Mouse (Mus musculus) urinary bladder, postnatal 14 days (tissue): Measurements from ENCODE around the gene Dpp3.

Source experiments
- DNase-seq: peaks from one replicate; pipeline ENCODE4 v3.0.0; 2021; ENCODE audit warnings: low spot score

Dpp3 gene

GRCm38 (mm10) chr19:4927904-4928531 lies at the start of gene Dpp3:
Gene Dpp3, minus strand, starts transcription at chr19:4928287.
- DNase-seq: peak; percentile 100

GRCm38 (mm10) chr19:4968236-4968635 lies 40.1 kb upstream of the Dpp3 start:
- DNase-seq: no peak

DNA sequence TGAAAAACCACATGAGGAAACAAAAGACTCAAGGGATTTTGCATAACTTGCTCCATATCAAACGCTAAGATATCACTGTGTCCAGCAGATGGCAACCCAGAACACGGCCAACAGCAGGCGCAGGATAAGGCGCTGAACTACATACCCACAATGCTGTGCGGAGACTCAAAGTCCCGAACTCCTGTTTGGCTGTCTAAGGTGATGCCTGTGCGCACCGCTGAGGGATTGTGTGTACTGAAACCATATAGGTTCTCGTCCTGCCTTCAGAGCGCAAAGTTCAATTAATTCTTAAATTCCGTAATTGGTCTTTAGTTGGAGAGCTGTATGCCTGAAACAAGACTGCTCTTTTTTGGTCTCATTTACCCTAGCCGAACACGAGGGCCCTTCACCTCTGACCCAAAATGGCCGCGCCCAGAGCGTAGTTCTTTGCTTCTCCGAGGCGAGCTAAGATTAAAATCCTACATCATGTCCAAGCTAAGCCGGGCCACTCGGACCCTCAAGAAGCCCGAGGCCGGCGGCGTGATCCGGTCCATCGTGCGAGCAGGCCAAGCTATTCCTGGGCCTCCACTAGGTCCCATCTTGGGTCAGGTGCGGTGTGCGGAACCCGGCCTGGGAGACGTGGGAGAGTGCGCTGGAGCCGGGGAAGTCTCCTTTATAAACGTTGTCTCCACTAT lies 34.0 kb upstream of the Dpp3 start, which contains the start of gene Mrpl11:
Gene Mrpl11, plus strand, starts transcription at position 220 of the 674 bp plus-strand sequence.
- DNase-seq: peak; percentile 90

GRCm38 (mm10) chr19:4948641-4949040 lies 20.6 kb upstream of the Dpp3 start:
- peak; percentile 89 for DNase-seq

- DNase-seq: no peak
These were observed 17.5 kb upstream of the Dpp3 start for GRCm38 (mm10) chr19:4945540-4945939.

DNA sequence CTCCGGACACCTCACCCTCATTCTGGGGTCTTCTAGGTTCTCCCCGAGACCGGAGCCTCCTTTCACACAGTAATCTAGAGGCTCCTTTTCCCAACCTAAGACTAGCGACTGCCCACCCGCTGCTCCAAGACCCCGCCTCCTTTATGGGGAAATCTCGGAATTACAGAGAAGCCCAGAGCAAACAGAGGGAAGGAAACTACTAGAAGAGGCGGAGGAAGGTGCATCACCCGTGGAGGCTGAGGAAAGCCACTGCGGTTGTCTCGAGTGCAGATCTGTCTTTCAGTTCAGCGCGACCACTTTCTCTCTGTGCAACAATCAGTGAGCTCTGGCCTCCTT lies 15.1 kb upstream of the Dpp3 start:
- no peak for DNase-seq

DNA sequence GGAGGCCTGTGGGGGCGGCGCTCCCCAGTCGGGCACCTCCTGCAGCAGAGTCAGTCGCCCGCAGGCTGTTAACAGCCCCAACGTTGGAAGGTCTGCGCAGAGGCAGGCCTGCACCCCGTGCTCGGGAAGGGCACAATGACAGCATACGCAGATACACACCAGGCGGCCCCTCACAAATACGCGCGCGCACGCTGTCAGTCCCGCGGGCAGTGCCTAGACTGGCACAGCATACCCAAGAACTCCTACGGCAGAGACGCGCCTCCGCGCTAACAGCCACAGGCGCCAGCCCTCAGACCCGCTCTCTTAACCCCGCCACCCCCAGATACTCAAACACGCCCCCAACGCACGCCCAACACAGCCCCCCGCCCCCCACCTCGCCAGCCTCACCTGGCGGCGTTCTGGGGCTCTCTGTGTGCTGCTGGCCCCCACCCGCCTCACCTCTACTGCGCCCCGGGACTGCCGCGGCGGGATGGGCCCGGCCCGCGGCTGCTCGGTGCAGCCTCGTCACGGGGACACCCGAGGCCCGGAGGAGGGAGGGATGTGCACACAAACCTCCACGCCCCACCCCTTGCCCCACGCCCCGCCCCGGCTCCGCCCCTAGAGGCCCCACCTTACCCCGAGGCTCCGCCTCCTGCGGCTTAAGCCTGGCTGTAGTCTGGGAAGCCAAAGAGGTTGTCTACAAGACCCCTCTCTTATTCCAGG lies 14.6 kb upstream of the Dpp3 start, which contains the start of gene Peli3:
Gene Peli3, minus strand, starts transcription at position 577 of the 702 bp plus-strand sequence.
- peak; percentile 88 for DNase-seq

DNA sequence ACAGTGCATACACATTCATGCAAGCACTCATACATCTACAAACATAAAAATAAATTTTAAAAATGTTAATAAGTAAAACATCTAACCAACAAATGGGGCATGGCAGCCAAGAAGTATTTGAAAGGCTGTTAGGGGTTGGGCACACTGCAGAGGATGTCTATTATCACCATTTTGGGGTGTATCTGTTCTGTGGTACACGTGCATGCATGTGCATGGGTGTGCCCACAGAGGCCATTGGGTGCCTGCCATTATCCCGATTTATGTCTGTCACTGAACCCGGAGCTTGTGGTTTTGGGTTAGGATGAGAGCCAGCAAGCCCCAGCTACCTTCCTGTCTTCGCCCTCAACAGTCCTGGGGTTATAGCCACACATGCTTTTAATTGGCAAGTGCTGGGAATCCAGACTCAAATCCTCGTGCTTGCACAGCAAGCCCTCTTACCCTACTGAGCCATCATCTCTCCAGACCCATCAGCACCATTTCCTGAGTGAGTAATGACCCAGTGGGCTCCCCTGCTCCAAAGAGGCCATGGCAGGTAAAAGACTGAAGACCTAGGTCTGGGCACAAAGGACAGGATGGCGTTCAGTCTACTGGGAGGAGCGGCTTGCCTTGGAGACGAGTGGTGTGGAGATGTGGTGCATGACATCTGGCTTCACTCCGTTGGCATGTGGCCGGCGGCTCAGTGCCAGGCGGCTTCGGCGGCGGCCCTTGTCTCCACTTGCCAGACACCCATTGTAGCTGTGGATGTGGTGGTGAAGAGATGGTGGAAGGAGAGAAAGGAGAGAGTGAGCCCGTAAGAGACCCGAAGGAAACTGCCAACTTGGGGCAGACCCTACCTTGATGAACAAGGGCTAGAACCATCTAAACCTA lies 9.6 kb upstream of the Dpp3 start:
- no peak for DNase-seq

DNA sequence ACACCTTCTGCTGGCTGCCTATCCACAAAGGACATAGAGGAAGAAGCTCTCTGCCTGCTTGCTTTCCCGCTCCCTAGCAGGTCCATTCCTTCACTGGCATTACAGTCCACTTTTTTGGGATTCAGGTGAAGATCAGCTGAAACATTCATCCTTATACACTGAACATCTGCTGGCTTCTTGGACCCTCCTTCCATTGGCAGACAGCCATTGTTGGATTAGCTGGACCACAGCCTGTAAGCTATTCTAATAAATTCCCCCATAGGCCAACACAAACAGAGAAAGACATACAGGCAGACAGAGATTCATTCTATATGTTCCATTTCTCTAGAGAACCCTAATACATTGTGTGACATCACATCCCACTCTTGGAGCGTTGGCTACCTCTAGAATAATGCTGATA lies 8.8 kb upstream of the Dpp3 start:
- no peak for DNase-seq

- no peak for DNase-seq
These were observed 694 bp upstream of the Dpp3 start for GRCm38 (mm10) chr19:4928781-4929180.

DNA sequence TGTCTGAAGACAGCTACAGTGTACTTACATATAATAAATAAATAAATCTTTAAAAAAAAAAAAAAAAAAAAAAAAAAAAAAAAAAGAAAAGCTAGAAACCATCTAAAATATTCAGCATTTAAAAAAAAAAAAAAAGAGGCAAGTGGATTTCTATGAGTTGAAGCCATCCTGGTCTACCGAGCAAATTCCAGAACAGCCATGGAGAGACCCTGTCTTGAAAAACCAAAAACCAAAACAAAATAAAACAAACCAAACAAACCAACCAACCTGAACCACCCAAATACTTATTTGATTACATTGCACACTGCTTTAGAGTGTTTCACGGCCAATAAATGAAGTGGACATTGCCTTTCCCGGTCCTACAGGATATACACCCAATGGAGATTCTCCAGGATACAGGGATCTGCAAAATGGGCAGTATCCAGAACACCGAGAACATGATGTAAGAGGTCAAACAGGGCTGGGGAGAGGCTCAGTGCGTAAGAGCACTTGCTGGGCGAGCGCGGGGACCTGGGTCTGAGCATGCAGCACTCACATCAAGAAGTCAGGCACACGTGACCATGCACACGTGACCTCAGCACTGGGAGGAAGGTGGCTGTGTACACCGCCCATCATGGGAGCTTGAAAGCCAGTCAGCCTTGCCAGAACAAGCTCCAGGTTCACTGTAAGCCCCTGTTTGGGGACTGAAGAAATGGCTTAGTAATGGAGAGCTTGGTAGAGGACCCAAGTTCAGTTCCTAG lies 2.8 kb downstream of the Dpp3 start:
- no peak for DNase-seq

DNA sequence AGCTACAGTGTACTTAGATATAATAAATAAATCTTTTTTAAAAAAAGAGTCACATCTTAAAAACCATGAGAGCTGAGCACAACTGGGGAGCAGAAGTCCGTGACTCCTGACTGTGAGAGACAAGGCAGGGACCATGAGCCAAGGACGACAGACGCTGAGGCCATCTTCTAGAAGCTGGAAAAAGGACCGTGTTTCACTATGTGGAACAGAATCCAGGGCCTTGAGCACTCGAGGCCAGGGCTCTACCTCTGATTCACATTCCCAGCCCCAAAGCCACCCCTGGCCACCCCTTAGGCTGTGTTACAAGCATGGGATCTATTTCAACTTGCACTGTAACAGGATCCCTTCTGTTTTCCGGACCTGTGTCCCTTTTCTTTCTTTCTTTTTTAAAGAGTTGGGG lies 8.4 kb downstream of the Dpp3 start:
- no peak for DNase-seq

GRCm38 (mm10) chr19:4916827-4917226 lies 11.3 kb downstream of the Dpp3 start:
- DNase-seq: no peak

- DNase-seq: no peak
These were observed 12.0 kb downstream of the Dpp3 start for GRCm38 (mm10) chr19:4915924-4916603.

GRCm38 (mm10) chr19:4909376-4909775 lies 18.7 kb downstream of the Dpp3 start:
- DNase-seq: no peak

DNA sequence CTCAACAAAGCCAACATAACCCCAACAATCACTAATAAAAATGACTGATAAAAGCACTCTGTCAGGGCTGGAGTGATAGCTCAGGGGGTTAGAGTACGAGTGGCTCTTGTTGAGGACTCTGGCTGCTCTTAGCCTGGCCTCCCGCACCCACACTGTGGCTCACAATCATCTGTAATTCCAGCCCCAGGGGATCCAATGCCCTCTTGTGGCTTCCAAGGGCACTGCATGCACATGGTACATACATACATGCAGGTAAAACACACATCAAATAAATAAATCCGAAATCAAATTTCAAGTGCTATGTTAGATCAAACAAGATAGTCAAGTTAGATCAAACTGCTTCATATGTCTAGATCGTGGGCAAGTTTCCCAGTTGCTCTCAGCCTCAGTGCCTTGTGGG lies 20.0 kb downstream of the Dpp3 start:
- peak; percentile 24 for DNase-seq

- peak; percentile 79 for DNase-seq
These were observed 21.9 kb downstream of the Dpp3 start, which contains the start of gene Bbs1 for GRCm38 (mm10) chr19:4905979-4906794. Gene Bbs1, minus strand, starts transcription at chr19:4906628.

- DNase-seq: no peak
These were observed 28.2 kb downstream of the Dpp3 start for GRCm38 (mm10) chr19:4899888-4900287.

DNA sequence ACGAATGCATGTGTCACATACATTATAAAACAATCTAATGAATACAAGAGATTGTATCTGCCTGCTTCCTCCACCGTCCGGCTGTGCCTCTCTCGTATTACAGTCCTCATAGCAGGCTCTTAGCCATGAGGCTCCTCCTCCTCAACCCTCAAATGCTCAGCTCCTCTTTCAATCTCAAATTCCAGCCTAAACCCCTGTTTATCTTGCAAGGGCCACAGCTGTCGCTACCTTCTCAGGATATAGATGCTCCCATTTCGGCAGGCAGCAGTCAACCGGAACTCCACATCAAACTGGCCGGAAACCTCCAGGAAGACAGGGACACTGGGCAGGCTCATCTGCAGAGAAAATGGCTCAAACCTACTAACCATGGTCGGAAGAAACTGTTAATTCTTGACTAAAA lies 29.1 kb downstream of the Dpp3 start:
- DNase-seq: no peak
